ENCODE assay signal across 9 mouse cellular contexts in genomic region chr1:159671181-159671580, GRCm38 (mm10).
A peak's percentile ranks its signal among the peaks of the same experiment; 100 is the strongest.
DNase-seq lines count a peak whose midpoint lies in the region; ATAC-seq and TF ChIP-seq lines count a peak whose summit lies in the region.
"Had no signal": no experiment of that assay in that cellular context is flagged by ENCODE, and none has a peak within 500 bp of the region (broad histone marks: within the 10 kb centered on the region; RNA-seq: fewer than 3 reads in every experiment).

No protein-coding gene starts in this region.

- 77% methylated on average over 8 of the region's 8 CpGs for WGBS in heart, embryonic 14.5 days
- 71% methylated on average over 8 of the region's 8 CpGs for WGBS in lung, postnatal 0 days
- WGBS in hindbrain, embryonic 16.5 days: 56% methylated on average over 8 of the region's 8 CpGs
- WGBS in neural tube, embryonic 13.5 days: 70% methylated on average over 8 of the region's 8 CpGs

- no peak for ATAC-seq in heart, embryonic 14.5 days (ENCODE audit: insufficient number of reproducible peaks, insufficient read depth, low FRiP score, low read depth)
- ATAC-seq in lung, postnatal 0 days: no peak
- no peak; the same call in 1 of the 2 replicates for ATAC-seq in hindbrain, embryonic 16.5 days
- ATAC-seq in neural tube, embryonic 13.5 days (ENCODE audit: low read depth): no peak

- H3K9ac ChIP-seq in heart, embryonic 14.5 days (ENCODE audit: low read length): no peak overlapping the region
- H3K9ac ChIP-seq in lung, postnatal 0 days (replicated peaks; ENCODE audit: low read depth): no peak overlapping the region
- no peak overlapping the region for H3K9ac ChIP-seq in hindbrain, embryonic 16.5 days (ENCODE audit: low read depth, low read length)
- H3K9ac ChIP-seq in neural tube, embryonic 13.5 days: no peak overlapping the region

- peak overlapping the region; percentile 33 for H3K4me2 ChIP-seq in heart, embryonic 14.5 days (ENCODE audit: low read length)
- H3K4me2 ChIP-seq in lung, postnatal 0 days (replicated peaks; ENCODE audit: low read depth, low read length): no peak overlapping the region
- H3K4me2 ChIP-seq in hindbrain, embryonic 16.5 days (ENCODE audit: low read length): peak overlapping the region; percentile 46
- H3K4me2 ChIP-seq in neural tube, embryonic 13.5 days: peak overlapping the region; percentile 41

- no peak for TF ChIP-seq EP300 in lung, postnatal 0 days (IDR thresholded peaks at IDR 0.05)

- H3K4me3 ChIP-seq in heart, embryonic 14.5 days (ENCODE audit: control insufficient read depth in 1 of 2, insufficient read depth in 1 of 2, low read depth in 1 of 2, low read length in 2 of 2): no peak overlapping the region
- no peak overlapping the region for H3K4me3 ChIP-seq in lung, postnatal 0 days (ENCODE audit: low read depth, low read length)
- no peak overlapping the region for H3K4me3 ChIP-seq in hindbrain, embryonic 16.5 days (ENCODE audit: low read length)
- H3K4me3 ChIP-seq in neural tube, embryonic 13.5 days: no peak overlapping the region

- TF ChIP-seq CTCF in lung, postnatal 0 days (IDR thresholded peaks at IDR 0.05): no peak

- H3K36me3 ChIP-seq in heart, embryonic 14.5 days (ENCODE audit: control insufficient read depth, insufficient read depth, low read length): no peaks in the 10 kb centered on the region
- no peaks in the 10 kb centered on the region for H3K36me3 ChIP-seq in lung, postnatal 0 days (ENCODE audit: insufficient read depth, low read length)
- H3K36me3 ChIP-seq in hindbrain, embryonic 16.5 days (ENCODE audit: control insufficient read depth, insufficient read depth, low read length): no peaks in the 10 kb centered on the region
- H3K36me3 ChIP-seq in neural tube, embryonic 13.5 days: no peaks in the 10 kb centered on the region

- H3K9me3 ChIP-seq in heart, embryonic 14.5 days (ENCODE audit: control insufficient read depth, low read length): no peaks in the 10 kb centered on the region
- no peaks in the 10 kb centered on the region for H3K9me3 ChIP-seq in lung, postnatal 0 days (ENCODE audit: low read length)
- H3K9me3 ChIP-seq in hindbrain, embryonic 16.5 days (ENCODE audit: control insufficient read depth, low read length): no peaks in the 10 kb centered on the region
- no peaks in the 10 kb centered on the region for H3K9me3 ChIP-seq in neural tube, embryonic 13.5 days

- H3K27ac ChIP-seq in heart, embryonic 14.5 days (replicated peaks in 1 of 2; ENCODE audit: control insufficient read depth in 1 of 2, insufficient read depth in 1 of 2, low read depth in 2 of 2, low read length in 2 of 2): no peak overlapping the region
- H3K27ac ChIP-seq in lung, postnatal 0 days (ENCODE audit: low read length): peak overlapping the region; percentile 43
- H3K27ac ChIP-seq in hindbrain, embryonic 16.5 days (ENCODE audit: low read depth, low read length): 0 out of 2 replicates have a peak overlapping the region, but pooled peaks have one; percentile 0
- peak overlapping the region; percentile 64 for H3K27ac ChIP-seq in neural tube, embryonic 13.5 days (replicated peaks)

- H3K27me3 ChIP-seq in heart, embryonic 14.5 days (ENCODE audit: control insufficient read depth, insufficient read depth, low read length): no peaks in the 10 kb centered on the region
- no peaks in the 10 kb centered on the region for H3K27me3 ChIP-seq in lung, postnatal 0 days (replicated peaks; ENCODE audit: insufficient read depth, low read length)
- H3K27me3 ChIP-seq in hindbrain, embryonic 16.5 days (replicated peaks; ENCODE audit: control insufficient read depth, insufficient read depth, low read length): no peaks in the 10 kb centered on the region
- no peaks in the 10 kb centered on the region for H3K27me3 ChIP-seq in neural tube, embryonic 13.5 days

- no peak for DNase-seq in heart, adult 8-10 months (ENCODE audit: low spot score)
- no peak for DNase-seq in lung, postnatal 0 days (ENCODE audit: low spot score)
- no peak for DNase-seq in lung, postnatal 10 days
- DNase-seq in adrenal gland, adult 8-10 months: no peak
- no peak for DNase-seq in retina, embryonic 14.5 days (ENCODE audit: low spot score)
- DNase-seq: cerebellum, adult 8-10 months had no signal

- peaks cover 6 to 10% of the 10 kb centered on the region in 2 experiments for H3K4me1 ChIP-seq in heart, embryonic 14.5 days (ENCODE audit: control insufficient read depth in 2 of 2, insufficient read depth in 2 of 2, low read length in 2 of 2)
- H3K4me1 ChIP-seq in lung, postnatal 0 days (ENCODE audit: insufficient read depth, low read depth, low read length): 0 out of 2 replicates have a peak, but pooled peaks cover 3% of the 10 kb centered on the region
- peaks cover 9% of the 10 kb centered on the region for H3K4me1 ChIP-seq in hindbrain, embryonic 16.5 days (ENCODE audit: control insufficient read depth, insufficient read depth, low read depth, low read length)
- H3K4me1 ChIP-seq in neural tube, embryonic 13.5 days (replicated peaks): peaks cover 23% of the 10 kb centered on the region

Comparison
In these comparisons a context has a peak if more than half of its experiments do, and no peak if none do; other contexts are left out.
1. H3K27ac ChIP-seq: peak in lung, postnatal 0 days (single experiment), hindbrain, embryonic 16.5 days (single experiment) and neural tube, embryonic 13.5 days (single experiment); none in heart, embryonic 14.5 days (0 of 2).